Mouse (Mus musculus): Measurements from ENCODE around the gene Gpr162. TPM values are rescaled to one million over a fixed set of nuclear protein-coding genes. Genes with fewer than 3 reads are reported as not detected.

Gene Gpr162
- polyA plus RNA-seq, 1 experiment from 2014 or later, result 0.26 TPM

DNA sequence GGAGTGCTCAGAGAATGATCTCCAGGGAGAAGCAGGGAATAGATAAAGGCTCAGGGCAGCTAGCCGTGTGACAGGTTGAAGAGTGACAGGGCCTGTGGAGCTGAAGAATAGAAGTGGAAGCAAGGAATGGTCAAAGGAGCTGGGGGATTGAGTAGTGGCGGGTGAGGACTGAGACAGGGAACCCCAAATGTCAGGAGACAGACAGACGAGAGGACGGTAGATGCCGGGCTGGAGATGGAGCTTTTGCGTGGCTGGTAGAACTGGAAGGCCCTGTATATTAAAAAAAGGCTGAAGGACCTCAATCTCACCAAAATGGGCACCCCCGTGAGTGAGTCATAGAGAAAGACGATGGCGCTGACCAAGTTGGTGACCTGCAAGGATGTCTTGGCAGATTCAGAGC is 3.3 kb downstream of the Gpr162 start:
- H3K27ac ChIP-seq (ENCODE audit: low read length), result no peak overlapping the region
- 82% methylated on average over 9 of the region's 9 CpGs for WGBS
- 0 out of 2 replicates have a peak, but pooled peaks cover 3% of the 10 kb centered on the region for H3K4me1 ChIP-seq (ENCODE audit: insufficient read depth, low read depth, low read length)
- H3K9ac ChIP-seq (replicated peaks; ENCODE audit: low read depth), result no peak overlapping the region
- H3K36me3 ChIP-seq (ENCODE audit: insufficient read depth, low read length), result no peaks in the 10 kb centered on the region
- no peaks in the 10 kb centered on the region for H3K9me3 ChIP-seq (ENCODE audit: low read length)
- ATAC-seq (no peak), DNase-seq (ENCODE audit: low spot score) (no peak)
- no peak overlapping the region for H3K4me2 ChIP-seq (replicated peaks; ENCODE audit: low read depth, low read length)
- TF ChIP-seq CTCF (IDR thresholded peaks at IDR 0.05) (no peak), EP300 (IDR thresholded peaks at IDR 0.05) (no peak)
- peaks cover 22% of the 10 kb centered on the region for H3K27me3 ChIP-seq (replicated peaks; ENCODE audit: insufficient read depth, low read length)
- H3K4me3 ChIP-seq (ENCODE audit: low read depth, low read length), result no peak overlapping the region

DNA sequence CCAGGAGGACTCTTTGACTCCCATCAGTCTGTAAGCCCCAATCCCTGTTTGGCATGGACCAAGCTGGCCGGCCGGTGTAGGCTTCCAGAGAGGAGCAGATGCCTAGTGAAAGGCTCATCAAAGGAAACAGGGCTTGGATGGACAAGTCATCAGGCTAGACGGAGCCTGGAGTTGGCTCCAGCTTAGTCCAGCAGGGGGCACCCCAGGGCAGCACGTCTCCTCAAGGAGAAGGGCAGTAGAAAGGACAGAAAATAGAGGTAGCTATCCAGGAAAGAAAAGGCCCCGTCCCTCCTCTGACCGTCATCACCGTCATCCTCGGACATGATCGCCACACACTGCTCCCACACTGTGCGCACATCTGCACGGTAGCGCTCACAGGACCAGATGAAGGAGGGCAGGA is 4.1 kb downstream of the Gpr162 start:
- Histone ChIP-seq H3K9ac (replicated peaks; ENCODE audit: low read depth) (no peak overlapping the region), H3K4me1 (ENCODE audit: insufficient read depth, low read depth, low read length) (0 out of 2 replicates have a peak, but pooled peaks cover 3% of the 10 kb centered on the region), H3K27ac (ENCODE audit: low read length) (no peak overlapping the region), H3K9me3 (ENCODE audit: low read length) (no peaks in the 10 kb centered on the region), H3K27me3 (replicated peaks; ENCODE audit: insufficient read depth, low read length) (peaks cover 22% of the 10 kb centered on the region), H3K36me3 (ENCODE audit: insufficient read depth, low read length) (no peaks in the 10 kb centered on the region), H3K4me2 (replicated peaks; ENCODE audit: low read depth, low read length) (no peak overlapping the region), H3K4me3 (ENCODE audit: low read depth, low read length) (no peak overlapping the region)
- 8% methylated on average over 11 of the region's 12 CpGs for WGBS
- ATAC-seq, result peak; percentile 43
- DNase-seq (ENCODE audit: low spot score), result peak; percentile 85
- TF ChIP-seq EP300 (IDR thresholded peaks at IDR 0.05) (no peak), CTCF (IDR thresholded peaks at IDR 0.05) (peak; percentile 92)

DNA sequence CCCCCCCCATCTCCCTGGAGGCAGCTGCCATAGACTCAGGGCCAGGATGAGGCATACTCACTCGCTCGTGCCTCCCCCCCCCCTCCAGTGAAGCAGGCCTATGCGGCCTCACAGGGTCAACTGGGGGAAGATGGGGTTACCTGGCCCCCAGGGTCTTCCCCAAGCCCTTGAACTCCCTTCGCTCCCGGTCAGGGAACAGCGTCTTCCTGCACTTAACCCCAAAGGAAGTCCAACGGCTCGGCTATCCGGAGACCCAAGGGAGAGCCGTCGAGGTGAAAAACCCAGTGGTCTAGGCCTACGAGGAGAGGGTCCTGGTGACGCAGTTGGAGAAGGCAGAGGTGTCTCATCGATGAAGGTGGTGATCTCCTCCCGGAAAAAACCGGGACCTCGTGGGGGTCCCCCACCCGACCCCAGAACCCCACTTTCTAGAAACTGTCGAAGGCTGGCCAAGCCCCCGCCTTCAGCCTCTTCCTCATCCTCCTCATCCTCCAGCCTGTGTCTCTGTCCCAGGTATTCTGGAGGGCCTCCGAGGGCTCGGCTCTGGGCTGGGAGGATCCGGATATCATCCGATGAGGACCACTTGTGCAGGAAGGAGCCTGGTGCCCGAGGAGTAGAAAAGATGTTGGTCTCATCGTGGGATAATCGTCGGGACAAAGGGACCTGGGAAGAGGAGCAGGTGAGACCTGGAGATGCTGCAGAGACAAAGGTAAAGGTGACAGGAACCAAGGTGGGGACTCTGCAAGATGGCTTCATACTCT is 5.0 kb downstream of the Gpr162 start:
- no peak overlapping the region for H3K4me3 ChIP-seq (ENCODE audit: low read depth, low read length)
- no peak for ATAC-seq
- no peak overlapping the region for H3K4me2 ChIP-seq (replicated peaks; ENCODE audit: low read depth, low read length)
- H3K36me3 ChIP-seq (ENCODE audit: insufficient read depth, low read length), result no peaks in the 10 kb centered on the region
- 0 out of 2 replicates have a peak, but pooled peaks cover 2% of the 10 kb centered on the region for H3K4me1 ChIP-seq (ENCODE audit: insufficient read depth, low read depth, low read length)
- peaks cover 22% of the 10 kb centered on the region for H3K27me3 ChIP-seq (replicated peaks; ENCODE audit: insufficient read depth, low read length)
- H3K9me3 ChIP-seq (ENCODE audit: low read length), result no peaks in the 10 kb centered on the region
- no peak overlapping the region for H3K27ac ChIP-seq (ENCODE audit: low read length)
- no peak overlapping the region for H3K9ac ChIP-seq (replicated peaks; ENCODE audit: low read depth)
- WGBS, result 65% methylated on average over 25 of the region's 28 CpGs
- TF ChIP-seq EP300 (IDR thresholded peaks at IDR 0.05) (no peak), CTCF (IDR thresholded peaks at IDR 0.05) (no peak)
- DNase-seq (ENCODE audit: low spot score), result no peak

DNA sequence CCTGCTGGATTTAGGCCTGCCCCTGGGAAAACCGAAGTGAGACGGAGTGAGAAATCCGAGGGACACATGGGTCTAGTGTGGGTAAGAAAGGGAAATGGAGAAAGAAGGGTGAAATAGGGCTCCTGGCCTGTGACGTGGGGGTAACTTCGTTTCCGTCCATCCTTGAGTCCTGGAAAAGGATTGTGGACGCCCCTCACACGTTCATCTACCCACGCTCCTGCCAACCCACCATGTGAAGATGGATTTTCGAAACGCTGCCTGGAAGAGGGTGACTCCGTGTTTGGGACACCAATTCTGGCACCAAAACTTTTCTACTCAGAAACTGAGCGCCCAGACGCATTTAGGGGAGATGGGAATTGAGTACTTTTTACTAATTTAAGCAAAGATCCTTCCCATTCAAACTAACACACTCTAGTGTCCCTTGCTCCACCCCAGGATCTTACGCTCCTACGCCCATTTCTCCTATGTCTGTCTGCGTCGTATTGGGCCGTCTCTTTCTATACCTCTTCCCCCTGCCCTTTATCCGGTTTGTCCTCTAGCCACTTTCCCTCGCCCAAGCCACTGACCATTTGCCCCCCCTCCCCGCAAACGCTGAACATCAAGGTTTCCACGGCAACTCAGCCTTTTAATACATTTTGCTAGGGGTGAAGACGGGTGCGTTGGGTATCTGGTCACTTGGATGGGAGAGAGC is 5.8 kb downstream of the Gpr162 start:
- TF ChIP-seq CTCF (IDR thresholded peaks at IDR 0.05) (no peak), EP300 (IDR thresholded peaks at IDR 0.05) (no peak)
- H3K27me3 ChIP-seq (replicated peaks; ENCODE audit: insufficient read depth, low read length), result peaks cover 18% of the 10 kb centered on the region
- no peaks in the 10 kb centered on the region for H3K36me3 ChIP-seq (ENCODE audit: insufficient read depth, low read length)
- DNase-seq (ENCODE audit: low spot score) (no peak), ATAC-seq (no peak)
- 21% methylated on average over 26 of the region's 26 CpGs for WGBS
- H3K4me2 ChIP-seq (replicated peaks; ENCODE audit: low read depth, low read length), result peak overlapping the region; percentile 98
- H3K27ac ChIP-seq (ENCODE audit: low read length), result no peak overlapping the region
- H3K9me3 ChIP-seq (ENCODE audit: low read length), result no peaks in the 10 kb centered on the region
- H3K4me1 ChIP-seq (ENCODE audit: insufficient read depth, low read depth, low read length), result no peaks in the 10 kb centered on the region
- H3K9ac ChIP-seq (replicated peaks; ENCODE audit: low read depth), result 0 out of 2 replicates have a peak overlapping the region, but pooled peaks have one; percentile 58
- peak overlapping the region; percentile 66 for H3K4me3 ChIP-seq (ENCODE audit: low read depth, low read length)

DNA sequence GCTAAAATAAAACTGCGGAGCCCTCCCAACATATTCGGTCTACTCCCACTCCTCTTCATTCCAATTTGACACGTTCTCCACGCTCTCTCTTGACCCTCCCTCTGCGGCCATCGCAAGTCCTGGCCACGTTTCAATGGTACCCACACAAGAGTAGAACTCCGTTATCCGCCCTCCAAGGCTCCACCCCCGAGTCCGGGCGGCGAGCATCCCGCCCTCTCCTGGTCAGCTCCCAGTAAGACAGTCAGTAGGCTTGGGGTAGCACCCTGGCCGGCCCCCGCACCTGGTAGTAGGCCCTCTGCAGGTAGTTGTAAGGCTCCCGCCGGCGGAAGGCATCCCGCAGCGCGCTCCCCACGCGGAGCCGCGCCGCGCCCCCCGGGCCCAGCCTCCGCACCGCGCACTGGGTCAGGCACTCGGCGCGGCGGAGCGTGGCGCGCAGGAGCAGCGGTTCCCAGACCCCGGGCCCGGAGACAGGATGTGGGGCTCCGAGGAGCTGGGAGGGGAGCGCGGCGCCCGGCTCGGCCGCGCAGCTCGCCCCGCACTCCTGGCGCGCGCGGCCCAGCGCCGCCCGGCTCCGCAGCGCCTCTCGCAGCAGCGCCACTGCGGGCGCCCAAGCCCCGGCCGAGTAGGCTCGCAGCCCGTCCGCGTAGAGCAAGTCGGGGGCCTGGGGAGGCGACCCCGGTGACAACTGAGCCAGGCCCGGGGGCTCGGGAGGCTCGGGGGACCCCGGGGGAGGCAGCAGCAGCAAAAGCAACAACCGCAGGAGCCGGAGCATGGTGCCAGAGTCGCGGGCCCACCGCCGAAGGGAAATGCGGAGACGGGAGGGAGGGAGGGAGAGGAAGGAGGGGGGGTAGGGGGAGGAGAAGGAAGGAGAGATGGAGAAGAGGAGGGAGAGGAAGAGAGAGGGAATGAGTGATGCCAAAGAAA is 6.6 kb downstream of the Gpr162 start, which contains the start of gene P3h3:
TSS of gene P3h3 (minus strand) at position 837 of the 924 bp plus-strand sequence.
- Histone ChIP-seq H3K27me3 (replicated peaks; ENCODE audit: insufficient read depth, low read length) (peaks cover 12% of the 10 kb centered on the region; the same call in 1 of the 2 replicates), H3K36me3 (ENCODE audit: insufficient read depth, low read length) (no peaks in the 10 kb centered on the region), H3K9me3 (ENCODE audit: low read length) (no peaks in the 10 kb centered on the region), H3K4me1 (ENCODE audit: insufficient read depth, low read depth, low read length) (no peaks in the 10 kb centered on the region), H3K4me3 (ENCODE audit: low read depth, low read length) (peak within 1 kb of the TSS; percentile 66), H3K4me2 (replicated peaks; ENCODE audit: low read depth, low read length) (peak within 1 kb of the TSS; percentile 98), H3K27ac (ENCODE audit: low read length) (peak within 1 kb of the TSS; percentile 59), H3K9ac (replicated peaks; ENCODE audit: low read depth) (peak within 1 kb of the TSS; percentile 58)
- DNase-seq (ENCODE audit: low spot score) (peak; percentile 80), ATAC-seq (peak; percentile 79)
- no peak for TF ChIP-seq EP300 (IDR thresholded peaks at IDR 0.05)
- peak; percentile 76 for TF ChIP-seq CTCF (IDR thresholded peaks at IDR 0.05)
- WGBS, result 1% methylated on average over 61 of the region's 86 CpGs

Data from lung, postnatal 0 days (tissue).